Mouse (Mus musculus) cerebellum, postnatal 14 days (tissue): ENCODE measurements at regions not wholly inside any gene's neighbourhood (a gene's known extent, or its start where the extent isn't known, plus 50 kb on each side); places are given as distances from the start of the nearest gene placed in this dataset.

ENCODE experiments used
- DNase-seq, 2 experiments: peaks; one replicate each; pipeline ENCODE4 v3.0.0; 2021; ENCODE audit warnings: mixed read lengths in 2 of 2

DNA sequence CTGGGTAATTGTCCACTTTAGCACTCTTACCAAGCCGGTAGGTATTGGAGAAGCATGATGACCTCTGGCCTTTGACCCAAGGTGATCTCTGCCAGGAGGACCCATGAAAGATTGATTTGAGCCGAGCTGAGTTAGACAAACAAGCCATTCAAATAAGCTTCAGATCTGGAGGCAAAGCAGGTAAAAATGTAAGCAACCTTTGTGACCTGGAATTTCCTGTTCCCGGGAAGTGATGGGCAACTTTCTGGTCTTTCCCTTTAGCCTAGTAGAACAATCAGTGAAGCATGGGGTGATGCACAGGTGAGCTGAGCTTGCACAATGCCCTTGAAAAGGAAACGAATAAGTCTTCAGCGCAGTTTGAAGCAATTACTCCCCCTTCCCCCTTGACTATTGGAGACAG, 127.0 kb downstream of the Mycn start:
- DNase-seq: no peak

DNA sequence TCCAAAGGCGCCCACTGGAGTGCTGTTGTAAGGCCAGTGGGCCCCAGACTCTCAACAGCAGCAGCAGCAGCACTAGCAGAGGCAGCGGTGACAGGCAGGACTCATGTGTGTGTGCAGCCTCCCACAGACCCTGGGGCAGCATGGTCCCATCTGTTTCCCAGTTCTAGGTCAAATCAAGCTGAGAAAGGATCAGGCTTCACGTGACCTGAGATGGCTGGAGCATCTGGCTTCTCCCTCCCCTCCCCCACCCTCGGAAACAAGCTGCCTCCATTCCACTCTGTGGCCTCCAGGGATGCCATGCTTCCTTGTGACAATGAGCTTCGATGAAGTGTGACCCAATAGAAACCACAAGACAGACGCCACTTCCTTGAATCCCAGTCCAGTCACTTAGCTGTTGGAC, 128.8 kb downstream of the Mycn start:
- DNase-seq: peak; percentile 22 to 48

DNA sequence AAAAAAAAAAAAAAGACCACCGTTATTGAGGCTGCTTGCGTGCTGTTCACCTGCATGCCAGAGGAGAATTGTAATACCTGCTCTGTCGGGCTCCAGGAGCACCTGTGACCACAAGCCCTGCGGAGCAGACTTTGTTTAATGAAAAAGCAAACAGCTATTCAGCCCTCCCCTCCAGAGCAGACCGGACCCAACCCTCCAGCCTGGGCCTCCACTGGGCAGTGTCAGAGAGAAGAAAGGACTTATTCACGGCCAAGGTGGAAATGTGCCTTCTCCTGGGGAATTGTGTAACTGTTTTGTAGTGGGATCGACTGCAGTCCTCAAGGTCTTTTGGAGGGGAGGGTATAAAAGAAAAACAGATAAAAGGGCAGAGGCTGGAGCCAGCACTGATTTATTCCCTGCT, 130.8 kb downstream of the Mycn start:
- peak in 1 of 2 experiments; percentile 20 for DNase-seq

DNA sequence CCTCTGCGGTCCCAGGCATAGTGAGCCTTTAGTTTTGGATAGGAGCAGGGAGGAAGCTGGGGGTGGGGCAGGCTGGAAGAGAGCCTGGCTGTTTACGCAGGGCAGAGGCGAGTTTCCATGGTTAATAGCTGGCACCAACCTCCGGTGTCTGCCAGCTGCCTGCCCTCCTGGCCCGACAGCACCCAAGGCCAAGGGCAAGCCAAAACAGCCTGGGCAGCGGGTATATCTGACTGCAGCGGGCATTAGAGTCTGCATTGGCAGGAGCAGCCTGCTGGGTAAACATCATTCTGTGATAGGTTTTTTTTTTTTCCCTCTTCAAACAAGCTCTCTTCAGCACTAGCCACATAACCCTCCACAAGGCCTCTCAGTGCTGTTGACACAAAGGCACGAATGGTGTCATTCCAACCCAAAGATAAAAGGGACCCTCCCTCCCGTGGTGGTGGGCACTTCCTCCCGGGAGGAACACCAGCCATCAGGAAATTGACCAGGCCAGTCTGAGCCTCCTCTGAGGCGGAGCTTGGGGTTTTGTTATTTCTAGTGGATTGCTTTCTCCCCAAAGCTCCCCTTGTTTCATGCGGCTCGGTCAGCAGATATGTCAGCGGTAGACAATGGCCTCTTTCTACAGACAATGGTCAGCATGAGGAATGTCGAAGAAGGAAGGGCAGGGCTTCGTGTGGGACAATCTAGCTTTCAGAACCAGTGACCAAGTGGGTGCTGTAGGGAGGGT, 131.4 kb downstream of the Mycn start:
- DNase-seq: peak; percentile 58 to 74

DNA sequence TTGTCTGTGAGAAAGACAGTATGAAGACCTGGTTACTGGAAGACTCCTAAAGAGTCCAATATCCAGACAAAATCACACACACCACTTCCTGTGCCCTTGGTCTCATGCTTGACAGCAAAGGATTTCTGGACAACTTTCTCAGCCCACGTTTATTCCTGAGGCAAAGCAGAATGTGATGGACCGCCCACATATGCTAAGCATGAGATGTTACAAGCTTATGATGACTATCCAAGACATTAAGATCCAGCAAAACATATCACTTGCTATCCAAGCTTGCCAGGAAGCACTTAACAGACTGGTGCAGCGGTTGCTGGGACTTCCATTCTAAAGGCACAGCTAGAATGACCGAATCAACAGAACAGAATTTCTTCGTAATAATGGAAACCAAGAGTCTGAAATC, 133.6 kb downstream of the Mycn start:
- no peak for DNase-seq

DNA sequence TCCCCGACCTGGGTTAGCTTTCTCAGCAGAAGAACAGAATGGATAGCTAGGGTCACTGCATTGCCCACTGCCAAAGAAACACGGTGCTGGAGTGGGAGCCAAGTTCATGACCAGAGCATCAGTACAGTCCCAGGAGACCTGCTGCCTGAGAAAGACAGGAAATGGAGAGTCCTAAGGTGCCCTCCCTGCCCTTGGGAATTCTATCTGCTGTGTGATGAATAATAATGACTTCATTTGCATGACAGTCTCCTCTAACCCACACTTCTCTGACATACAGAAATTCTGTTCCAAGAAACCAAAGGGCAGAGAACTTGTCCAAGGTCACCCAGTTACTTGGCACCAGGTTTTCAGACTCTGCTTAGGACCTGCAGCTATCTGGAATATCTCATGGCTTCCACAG, 138.1 kb downstream of the Mycn start:
- no peak for DNase-seq

DNA sequence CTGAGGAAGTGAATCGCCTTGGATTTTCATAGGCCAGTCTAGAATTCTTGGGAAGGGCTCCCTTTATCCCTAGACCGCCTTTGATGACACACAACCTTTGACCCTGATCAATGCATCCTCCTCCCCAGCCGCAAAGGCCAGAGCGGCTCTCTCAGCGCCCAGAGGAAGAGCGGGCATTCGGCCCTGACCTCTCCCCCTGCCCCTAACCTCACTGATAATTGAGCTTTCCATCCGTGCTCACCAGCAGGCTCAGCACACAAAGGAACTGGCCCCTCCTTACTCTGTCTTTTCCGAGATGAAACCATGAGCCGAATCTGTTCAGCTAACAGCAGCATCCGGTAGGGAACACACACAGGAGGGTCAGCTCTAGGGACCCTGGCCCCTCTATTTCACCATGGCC, 139.3 kb downstream of the Mycn start:
- no peak for DNase-seq

DNA sequence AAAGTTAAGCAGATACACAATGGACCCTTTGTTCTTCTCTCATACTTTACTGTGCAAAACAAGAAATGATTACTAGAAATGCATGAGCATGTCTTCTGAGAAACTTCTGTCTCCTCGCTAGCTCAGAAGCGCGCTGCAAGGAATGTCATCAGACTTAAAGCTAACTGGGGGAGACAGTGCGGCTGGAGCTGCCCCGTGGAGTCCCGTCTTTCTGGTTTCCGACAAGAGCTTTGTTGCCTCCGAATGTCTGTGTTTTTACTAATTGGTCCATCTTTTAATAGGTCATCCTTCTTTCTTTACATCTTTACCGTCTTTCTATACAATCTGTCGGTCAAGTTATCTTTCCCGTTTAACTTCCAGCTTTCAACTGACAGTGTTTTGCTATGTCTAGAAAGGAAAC, 140.0 kb downstream of the Mycn start:
- DNase-seq: no peak

DNA sequence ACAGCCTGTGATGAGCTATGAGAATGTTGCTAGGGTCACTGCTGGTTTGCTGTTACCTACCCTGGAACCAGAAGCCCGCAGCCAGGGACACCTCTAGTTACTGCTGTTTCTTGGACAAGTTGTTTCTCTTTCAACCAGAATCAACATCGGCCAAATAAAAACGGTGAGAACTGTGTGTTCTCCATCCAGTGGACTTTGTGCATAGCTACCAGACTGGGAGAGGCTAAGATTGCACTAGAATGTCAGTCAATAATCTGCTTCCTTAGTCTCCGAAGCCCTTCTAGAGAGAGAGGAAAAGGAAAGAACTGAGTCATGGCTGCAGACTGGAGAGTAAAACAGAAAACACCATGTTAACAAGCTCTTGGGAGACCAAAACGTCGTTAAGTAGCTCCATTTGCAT, 141.6 kb downstream of the Mycn start:
- no peak for DNase-seq

DNA sequence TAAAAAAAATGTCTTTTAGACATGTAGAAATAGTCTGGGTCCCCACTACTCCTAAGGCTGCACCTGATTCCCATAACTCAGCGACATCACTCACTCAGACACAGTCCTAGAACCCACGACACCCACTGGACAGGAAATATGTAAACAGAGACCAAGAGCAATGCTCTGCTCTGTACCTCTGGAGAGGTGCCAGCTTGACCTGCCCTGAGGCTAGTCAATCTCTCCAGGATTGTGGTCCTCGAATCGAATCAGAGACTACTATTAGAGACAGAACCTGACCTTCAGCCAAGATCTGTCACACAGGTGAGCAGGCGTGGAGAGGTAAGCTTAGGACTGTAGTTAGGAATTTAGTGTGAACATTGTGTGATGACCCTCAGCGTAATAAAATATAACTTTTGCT, 152.7 kb downstream of the Mycn start:
- peak in 1 of 2 experiments; percentile 26 for DNase-seq

DNA sequence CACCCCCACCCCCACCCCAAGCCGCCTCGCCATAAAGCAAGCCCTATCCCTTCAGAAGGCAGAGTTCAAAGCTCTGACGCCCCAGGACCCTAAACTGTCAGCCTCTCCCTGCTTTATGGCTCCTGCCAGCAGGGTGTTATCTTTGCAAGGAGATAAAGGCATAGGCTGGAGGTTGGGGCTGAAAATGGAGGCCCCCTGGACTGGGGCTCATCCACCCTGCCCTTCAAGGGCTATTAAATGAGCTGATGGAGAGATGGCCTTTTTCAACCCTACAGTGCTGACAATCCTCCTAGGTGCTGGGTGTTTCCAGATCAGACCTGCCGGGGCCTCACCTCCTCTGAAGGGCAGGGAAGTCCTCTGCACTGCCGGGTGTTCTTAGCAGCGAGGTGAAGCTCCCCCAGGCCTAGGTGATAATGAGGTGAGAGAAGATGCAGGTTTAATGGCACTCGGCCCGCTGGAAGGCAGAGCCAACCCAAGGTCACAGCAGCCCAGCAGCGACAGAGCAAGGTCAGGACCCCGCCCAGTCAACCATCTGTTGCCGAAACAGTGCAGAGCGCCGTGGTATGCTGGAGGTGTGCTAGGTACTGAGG, 153.4 kb downstream of the Mycn start:
- no peak for DNase-seq

DNA sequence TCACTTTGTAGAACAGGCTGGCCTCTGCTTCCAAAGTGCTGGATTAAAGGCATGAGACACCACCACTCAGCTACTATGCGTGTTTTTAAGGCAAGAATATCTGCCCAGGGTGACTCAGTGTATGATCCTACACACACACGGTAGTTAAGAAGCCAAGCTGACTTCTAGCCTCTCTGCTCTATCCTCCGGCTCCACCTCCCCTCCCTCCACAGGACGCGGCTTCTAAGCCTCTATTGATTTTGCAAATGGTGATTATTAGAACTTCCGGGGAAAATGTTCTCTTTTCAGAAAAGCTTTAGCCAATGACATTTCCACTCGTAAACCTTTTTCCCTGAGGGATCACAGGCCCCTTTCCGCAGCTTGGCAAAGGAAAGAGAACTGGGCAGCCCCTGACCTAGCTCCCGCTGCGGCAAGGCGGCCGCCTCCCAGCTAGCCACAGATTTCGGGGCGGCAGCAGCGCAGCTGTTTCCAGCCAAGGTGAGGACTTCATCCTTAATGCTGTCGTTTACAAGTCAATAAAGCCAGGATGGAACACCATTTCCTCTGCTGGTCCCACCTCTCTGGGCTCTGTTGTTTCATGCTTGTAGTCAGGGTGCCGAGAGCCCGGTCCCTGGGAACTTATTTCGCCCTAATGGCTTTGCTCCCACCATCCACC, 154.0 kb downstream of the Mycn start:
- DNase-seq: no peak

DNA sequence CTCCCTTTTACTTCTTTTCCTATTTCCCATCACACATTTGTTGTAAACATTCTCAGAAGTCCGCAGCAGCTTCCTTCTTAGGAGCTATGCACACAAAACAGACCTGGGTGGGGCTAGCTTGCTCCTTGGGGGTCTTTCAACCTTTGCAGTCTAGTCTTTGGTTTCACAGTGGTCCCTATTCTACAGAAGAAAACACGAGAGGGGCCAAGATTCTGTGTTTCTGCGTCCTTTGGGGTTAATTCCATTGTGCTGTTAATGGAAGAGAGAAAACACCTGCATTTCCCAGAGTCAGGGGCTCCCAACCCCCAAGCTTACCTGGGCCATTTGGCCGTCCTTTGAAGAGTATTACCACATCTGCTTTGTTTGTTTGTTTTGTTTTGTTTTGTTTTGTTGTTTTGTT, 154.6 kb downstream of the Mycn start:
- no peak for DNase-seq

DNA sequence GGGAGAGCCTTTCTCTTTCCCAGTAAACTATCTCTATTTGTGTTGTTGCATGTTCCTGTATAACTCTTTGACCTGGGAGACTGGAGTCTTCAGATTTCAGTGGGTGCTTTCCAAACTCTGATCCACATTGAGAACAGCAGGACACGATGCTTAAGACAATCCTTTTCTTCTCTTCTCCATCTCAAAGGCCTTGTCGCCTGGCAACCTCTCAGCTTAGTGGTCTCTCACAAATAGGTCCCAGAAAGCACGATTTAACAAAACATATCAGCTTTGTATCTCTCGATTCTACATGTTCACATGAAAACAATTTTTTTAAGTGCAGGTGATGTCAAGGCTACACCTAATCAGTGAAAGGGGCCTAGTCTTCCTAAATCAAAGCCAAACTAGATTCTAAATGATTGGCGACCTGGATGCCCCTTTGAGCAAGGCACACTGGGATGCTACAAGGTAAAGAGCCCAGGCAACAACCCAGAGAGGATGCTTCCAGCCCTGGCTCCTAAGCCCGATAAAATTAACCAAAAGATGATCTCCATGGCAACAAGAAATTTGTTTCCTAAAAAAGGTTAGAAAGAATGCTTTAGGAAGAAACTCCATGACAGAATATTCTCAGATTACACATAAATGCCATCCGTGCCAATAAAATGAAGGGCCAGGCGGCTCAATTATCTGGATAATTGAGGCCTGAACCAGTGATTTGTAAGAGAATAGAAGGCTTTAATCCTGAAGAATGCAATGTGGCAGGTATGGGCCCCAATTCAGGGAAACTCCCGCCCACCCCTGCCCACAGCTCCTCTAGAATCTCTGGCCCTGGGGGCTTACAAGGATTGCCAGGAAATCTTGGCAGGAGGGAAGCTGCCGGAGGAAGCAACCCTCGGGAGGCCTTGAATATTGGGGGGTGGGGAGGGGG, 157.8 kb downstream of the Mycn start:
- DNase-seq: no peak

DNA sequence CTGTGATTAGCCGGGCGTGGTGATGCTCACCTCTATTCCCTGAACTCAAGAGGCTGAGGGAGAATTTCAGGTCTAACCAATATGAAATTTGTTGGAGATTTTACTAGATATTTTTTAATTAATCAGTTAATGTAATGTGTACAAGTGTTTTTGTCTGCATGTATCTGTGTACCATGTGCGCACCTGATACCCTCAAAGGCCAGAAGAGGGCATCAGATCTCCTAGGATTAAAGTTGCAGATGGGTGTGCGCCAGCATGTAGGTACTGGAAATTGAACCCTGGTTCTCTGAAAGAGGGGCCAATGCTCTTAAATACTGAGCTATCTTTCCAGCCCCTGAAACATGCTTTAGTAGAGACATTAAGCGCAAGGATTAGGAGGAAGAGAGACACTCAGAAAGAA, 160.2 kb downstream of the Mycn start:
- DNase-seq: no peak

DNA sequence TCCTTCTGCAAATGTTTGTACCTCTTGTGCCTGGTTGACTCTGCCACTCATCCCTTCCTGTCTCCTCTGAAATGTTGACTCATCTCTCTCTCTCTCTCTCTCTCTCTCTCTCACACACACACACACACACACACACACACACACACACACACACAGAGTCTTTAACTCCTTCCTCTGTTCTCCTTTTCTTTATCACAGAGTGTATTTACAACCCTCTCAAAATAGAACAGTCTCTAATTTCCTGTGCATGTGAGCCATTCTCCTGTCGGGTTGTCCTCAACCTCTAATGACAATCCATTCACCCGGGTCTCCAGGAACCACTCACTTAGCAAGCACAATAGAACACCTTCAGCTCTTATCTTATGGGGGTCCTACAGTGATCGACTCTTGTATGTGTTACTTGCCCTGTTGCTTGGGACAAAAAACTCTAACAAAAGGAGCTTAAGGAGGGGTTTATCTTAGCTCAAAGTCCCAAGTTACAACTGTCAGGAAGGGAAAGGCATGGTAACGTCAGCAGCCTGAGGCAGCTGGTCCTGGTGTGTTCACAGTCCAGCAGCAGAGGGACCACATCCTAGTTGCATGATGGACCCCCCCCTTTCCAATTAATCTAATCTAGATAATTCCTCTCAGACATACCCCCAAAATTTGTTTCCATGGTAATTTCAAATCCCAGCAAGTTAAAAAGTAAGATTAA, 163.0 kb downstream of the Mycn start:
- no peak for DNase-seq

DNA sequence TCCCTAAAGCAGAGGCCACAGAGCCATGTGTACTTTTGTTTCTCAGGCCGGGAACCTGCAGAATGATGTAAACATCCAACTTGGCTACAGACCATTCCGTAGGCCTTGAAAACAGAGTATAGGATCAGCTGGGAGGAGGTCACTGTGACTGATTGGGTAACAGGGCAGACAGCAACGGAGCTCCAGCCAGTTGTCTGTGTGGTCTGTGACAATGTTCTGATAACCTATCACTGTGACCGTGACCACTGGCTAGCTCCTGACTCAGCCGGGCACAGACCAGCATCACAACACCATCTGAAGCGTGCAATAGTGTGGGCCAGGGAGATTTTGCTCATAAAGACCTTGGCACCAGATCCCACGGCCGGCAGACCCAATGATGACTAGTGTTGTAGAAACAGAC, 164.3 kb downstream of the Mycn start:
- DNase-seq: no peak

DNA sequence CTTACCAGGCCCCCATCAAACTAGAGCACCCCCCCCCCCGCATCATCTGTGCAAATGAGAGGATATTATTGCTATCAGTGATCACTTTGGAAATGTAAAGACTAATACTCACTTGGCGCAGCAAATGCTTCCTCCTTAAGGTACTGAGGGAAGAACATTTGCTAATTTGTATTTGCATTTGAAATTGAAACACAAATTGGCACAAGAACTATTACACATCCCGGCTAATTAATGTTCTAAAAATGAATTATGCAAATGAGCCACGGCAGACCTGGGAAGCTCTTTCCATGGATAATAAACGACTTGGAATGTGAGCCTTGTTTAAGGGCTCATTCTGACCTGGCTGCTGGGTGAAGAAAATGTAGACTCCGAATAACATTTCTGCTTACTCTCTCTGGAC, 164.9 kb downstream of the Mycn start:
- DNase-seq: no peak

DNA sequence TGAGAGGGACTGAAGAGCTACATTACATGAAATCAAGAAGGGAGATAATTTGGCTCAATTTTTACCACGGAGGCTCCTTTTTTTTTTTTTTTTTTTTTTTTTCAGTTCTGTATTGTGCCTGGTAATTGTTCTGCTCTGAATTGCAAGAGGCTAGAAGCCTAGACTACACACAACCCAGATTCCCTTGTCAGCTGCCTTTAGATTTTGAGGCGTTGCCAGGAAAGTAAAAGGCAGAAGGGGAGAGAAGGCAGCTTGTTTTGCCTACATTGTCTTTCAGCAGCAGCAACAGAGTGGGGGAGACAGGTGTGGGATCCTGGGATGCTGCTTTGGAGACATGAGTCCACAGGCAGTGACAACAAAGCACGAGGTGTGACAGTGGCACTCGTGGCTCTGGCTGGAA, 170.7 kb downstream of the Mycn start:
- no peak for DNase-seq

DNA sequence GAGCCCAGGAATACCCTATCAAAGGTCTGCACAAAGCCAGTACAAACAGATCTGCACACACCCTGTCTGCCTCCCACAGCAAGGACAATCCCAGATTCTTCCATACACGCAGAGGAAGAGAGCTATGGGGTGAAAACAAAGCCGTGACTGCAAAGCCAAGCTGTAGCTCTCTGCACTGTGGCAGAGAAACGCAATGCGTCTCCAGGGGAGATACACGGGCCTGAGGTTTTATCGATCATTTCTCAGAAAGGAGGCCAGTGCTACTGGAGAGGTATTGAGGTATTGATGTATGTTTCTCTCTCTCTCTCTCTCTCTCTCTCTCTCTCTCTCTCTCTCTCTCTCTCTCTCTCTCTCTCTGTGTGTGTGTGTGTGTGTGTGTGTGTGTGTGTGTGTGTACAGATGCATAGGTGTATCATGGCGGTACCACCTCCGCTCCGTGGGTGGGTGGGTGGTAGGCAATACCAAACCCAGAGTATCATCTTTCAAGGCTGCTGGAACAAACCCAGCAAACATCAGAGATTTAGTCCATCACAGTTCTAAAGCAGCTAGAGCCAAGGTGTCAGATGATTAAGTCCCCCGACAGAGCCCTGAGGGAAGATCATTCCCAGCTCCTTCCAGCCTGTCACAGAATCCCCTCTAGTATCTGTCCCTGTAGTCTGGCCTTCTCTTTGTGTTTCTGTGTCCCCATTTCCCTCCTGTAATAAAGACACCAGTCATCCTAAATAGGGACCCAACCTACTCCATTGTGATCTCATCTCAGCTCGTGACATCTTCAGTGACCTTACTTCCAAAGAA, 175.0 kb downstream of the Mycn start:
- DNase-seq: no peak

DNA sequence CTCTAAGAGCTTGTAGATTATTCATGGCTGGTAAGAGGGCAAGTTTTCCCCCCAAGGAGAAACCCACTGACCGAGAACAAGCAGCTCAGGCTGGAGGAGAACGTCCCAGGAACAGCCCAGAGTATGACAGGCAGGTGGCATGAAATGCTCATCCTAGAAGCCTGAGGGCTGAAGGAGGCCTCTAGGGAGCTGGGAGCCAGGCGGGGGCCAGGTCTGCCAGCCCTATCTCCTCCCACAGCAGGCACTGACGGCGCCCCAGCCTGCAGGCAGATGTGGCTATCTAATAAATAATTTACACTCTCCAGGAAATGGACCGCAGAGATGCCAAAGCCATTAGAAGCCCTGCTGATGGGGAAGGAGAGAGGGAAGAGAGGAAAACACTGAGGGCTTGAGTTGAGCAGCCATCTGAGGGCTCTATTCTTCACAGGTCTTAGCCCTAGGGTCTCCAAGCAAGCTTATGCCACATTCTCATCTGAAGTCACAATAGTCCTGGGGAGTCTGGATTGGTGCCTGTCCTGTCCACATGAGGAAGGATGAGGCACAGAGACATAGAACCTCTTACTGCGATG, 176.1 kb downstream of the Mycn start:
- DNase-seq: no peak

DNA sequence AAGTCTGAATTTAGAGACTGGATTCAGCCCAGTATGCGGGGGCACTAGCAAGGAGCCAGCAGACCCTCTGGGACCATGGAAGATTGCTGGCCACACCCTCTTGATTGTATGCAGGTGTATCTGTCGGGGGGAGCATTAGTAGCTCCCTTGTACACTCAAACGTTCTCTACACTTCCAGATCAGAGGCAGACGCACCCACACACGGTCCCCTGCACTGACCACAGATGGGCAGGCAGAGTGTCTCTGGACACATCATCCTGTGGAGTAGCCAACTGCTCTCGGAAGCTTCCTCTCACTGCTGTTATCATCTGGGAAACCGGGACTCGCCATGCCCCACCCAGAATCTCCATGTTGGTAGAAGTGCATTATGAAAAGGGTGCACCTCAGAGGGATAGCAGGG, 176.7 kb downstream of the Mycn start:
- no peak for DNase-seq
